Comparison of ENCODE assay signal across 9 mouse cellular contexts in genomic region chr10:6694218-6694850, GRCm38 (mm10).
DNase-seq lines count a peak whose midpoint lies in the region; ATAC-seq lines count a peak whose summit lies in the region.
"Had no signal": no experiment of that assay in that cellular context is flagged by ENCODE, and none has a peak within 500 bp of the region (broad histone marks: within the 10 kb centered on the region; RNA-seq: fewer than 3 reads in every experiment).

No protein-coding gene starts in this region.

- peak; percentile 18 for DNase-seq in WW6 (ENCODE audit: low read depth, low spot score)
- peak; percentile 40 to 43 for DNase-seq in heart, postnatal 36 days
- peak; percentile 75 for DNase-seq in layer of hippocampus, adult 9-10 months (ENCODE audit: low spot score)
- DNase-seq in right cerebral cortex, postnatal 25 days: peak; percentile 57
- no peak for DNase-seq in MN1 (ENCODE audit: low spot score)

- H3K4me2 ChIP-seq in forebrain, embryonic 12.5 days: peak overlapping the region; percentile 17; the same call in 1 of the 2 replicates
- H3K4me2 ChIP-seq: limb, embryonic 13.5 days had no signal

- no peaks in the 10 kb centered on the region for H3K27me3 ChIP-seq in forebrain, embryonic 12.5 days
- H3K27me3 ChIP-seq: limb, embryonic 13.5 days had no signal

- intact Hi-C loops in heart, postnatal 36 days (cut with DNase I): loop anchor here (2.0 to 5.0 kb wide), 2 partner anchors 658 to 847 kb away; no protein-coding TSS in a partner anchor

- no peak overlapping the region for H3K4me3 ChIP-seq in forebrain, embryonic 12.5 days (replicated peaks)
- H3K4me3 ChIP-seq: limb, embryonic 13.5 days had no signal

- 0 out of 2 replicates have a peak, but pooled peaks have one; percentile 74 for ATAC-seq in cerebellum, adult (ENCODE audit: insufficient number of reproducible peaks, low FRiP score, low TSS enrichment)
- peak; percentile 49; the same call in 1 of the 2 replicates for ATAC-seq in forebrain, embryonic 12.5 days (ENCODE audit: low FRiP score)
- peak; percentile 62 for ATAC-seq in megakaryocyte, adult 5-6 weeks (ENCODE audit: poor library complexity, severe bottlenecking)

- WGBS in forebrain, embryonic 12.5 days: 51% methylated on average over 13 of the region's 13 CpGs

- no peak overlapping the region for H3K27ac ChIP-seq in forebrain, embryonic 12.5 days
- H3K27ac ChIP-seq: limb, embryonic 13.5 days had no signal

- H3K9ac ChIP-seq in forebrain, embryonic 12.5 days: no peak overlapping the region
- H3K9ac ChIP-seq: limb, embryonic 13.5 days had no signal

- H3K36me3 ChIP-seq in forebrain, embryonic 12.5 days (replicated peaks): no peaks in the 10 kb centered on the region
- H3K36me3 ChIP-seq: limb, embryonic 13.5 days had no signal

- no peaks in the 10 kb centered on the region for H3K9me3 ChIP-seq in forebrain, embryonic 12.5 days
- H3K9me3 ChIP-seq: limb, embryonic 13.5 days had no signal

- no peaks in the 10 kb centered on the region for H3K4me1 ChIP-seq in forebrain, embryonic 12.5 days
- H3K4me1 ChIP-seq: limb, embryonic 13.5 days had no signal
